Mouse (Mus musculus) gastrocnemius, adult 2 months (tissue): Measurements from ENCODE around the gene Cpne9. TPM values are rescaled to one million over a fixed set of nuclear protein-coding genes. Genes with fewer than 3 reads are reported as not detected.

ENCODE experiments used
- DNase-seq: peaks from one replicate; pipeline ENCODE4 v3.0.0; 2022
- H3K27ac ChIP-seq: fragments of 200-600 bp; 2 replicates; pipeline ENCODE4 v1.8.1; 2022; ENCODE audit warnings: mild to moderate bottlenecking
- H3K4me3 ChIP-seq: fragments of 200-600 bp; 2 replicates; pipeline ENCODE4 v1.8.1; 2022; ENCODE audit warnings: mild to moderate bottlenecking, moderate library complexity
- CTCF ChIP-seq: fragments of 200-600 bp; IDR thresholded peaks from 2 replicates; pipeline ENCODE4 v1.8.1; 2022; ENCODE audit warnings: antibody characterized with exemption, mild to moderate bottlenecking, moderate library complexity
- intact Hi-C: fragments of 180-260 bp; cut with DNase I; formaldehyde crosslinking; loops from one replicate; pipeline ENCODE4 v1.15.1; 2025
- total RNA-seq, 2 experiments: library from RNA; stranded (reverse); gene quantifications; 2 replicates each; pipeline ENCODE4 v1.2.3; 2021

Cpne9 gene
- total RNA-seq, 2 experiments from 2014 or later: not detected

- Histone ChIP-seq H3K4me3 (no peak overlapping the region), H3K27ac (no peak overlapping the region)
- intact Hi-C loops: no loop called here
- no peak for DNase-seq
- no peak for TF ChIP-seq CTCF
Observed at GRCm38 (mm10) chr6:113266996-113267655, 15.0 kb upstream of the Cpne9 start.

GRCm38 (mm10) chr6:113267988-113268387 lies 14.1 kb upstream of the Cpne9 start:
- H3K4me3 ChIP-seq: no peak overlapping the region
- no peak for DNase-seq
- intact Hi-C loops: no loop called here
- no peak overlapping the region for H3K27ac ChIP-seq
- TF ChIP-seq CTCF: no peak

GRCm38 (mm10) chr6:113272365-113272764 lies 9.7 kb upstream of the Cpne9 start:
- intact Hi-C loops: no loop called here
- Histone ChIP-seq H3K4me3 (no peak overlapping the region), H3K27ac (no peak overlapping the region)
- no peak for TF ChIP-seq CTCF
- DNase-seq: no peak

- H3K27ac ChIP-seq: no peak overlapping the region
- TF ChIP-seq CTCF: no peak
- H3K4me3 ChIP-seq: no peak overlapping the region
- DNase-seq: no peak
- intact Hi-C loops: no loop called here
Observed at GRCm38 (mm10) chr6:113276846-113277245, 5.3 kb upstream of the Cpne9 start.

- no peak for TF ChIP-seq CTCF
- intact Hi-C loops: no loop called here
- no peak for DNase-seq
- Histone ChIP-seq H3K4me3 (no peak overlapping the region), H3K27ac (no peak overlapping the region)
Observed at GRCm38 (mm10) chr6:113281676-113282075, 431 bp upstream of the Cpne9 start.

GRCm38 (mm10) chr6:113282969-113283368 lies 862 bp downstream of the Cpne9 start:
- Histone ChIP-seq H3K27ac (no peak overlapping the region), H3K4me3 (0 out of 2 replicates have a peak overlapping the region, but pooled peaks have one; percentile 26)
- intact Hi-C loops: no loop called here
- no peak for TF ChIP-seq CTCF
- DNase-seq: no peak

- no peak overlapping the region for H3K4me3 ChIP-seq
- intact Hi-C loops: no loop called here
- TF ChIP-seq CTCF: no peak
- DNase-seq: no peak
- H3K27ac ChIP-seq: no peak overlapping the region
Observed at GRCm38 (mm10) chr6:113283500-113283899, 1.4 kb downstream of the Cpne9 start.

- intact Hi-C loops: no loop called here
- no peak for DNase-seq
- Histone ChIP-seq H3K4me3 (no peak overlapping the region), H3K27ac (no peak overlapping the region)
- TF ChIP-seq CTCF: no peak
Observed at GRCm38 (mm10) chr6:113284931-113285330, 2.8 kb downstream of the Cpne9 start.

GRCm38 (mm10) chr6:113286316-113286715 lies 4.2 kb downstream of the Cpne9 start:
- DNase-seq: no peak

GRCm38 (mm10) chr6:113287236-113287635 lies 5.1 kb downstream of the Cpne9 start:
- intact Hi-C loops: no loop called here
- Histone ChIP-seq H3K4me3 (no peak overlapping the region), H3K27ac (no peak overlapping the region)
- DNase-seq: no peak
- TF ChIP-seq CTCF: no peak

More at GRCm38 (mm10) chr6:113286316-113286715, 4.2 kb downstream of the Cpne9 start:
- Histone ChIP-seq H3K4me3 (no peak overlapping the region), H3K27ac (no peak overlapping the region)
- TF ChIP-seq CTCF: no peak
- intact Hi-C loops: no loop called here

GRCm38 (mm10) chr6:113289346-113289745 lies 7.2 kb downstream of the Cpne9 start:
- intact Hi-C loops: no loop called here
- no peak overlapping the region for H3K27ac ChIP-seq
- no peak overlapping the region for H3K4me3 ChIP-seq
- DNase-seq: no peak
- TF ChIP-seq CTCF: no peak

- no peak overlapping the region for H3K27ac ChIP-seq
- no peak for TF ChIP-seq CTCF
- intact Hi-C loops: no loop called here
- H3K4me3 ChIP-seq: no peak overlapping the region
- DNase-seq: no peak
Observed at GRCm38 (mm10) chr6:113290346-113290745, 8.2 kb downstream of the Cpne9 start.

GRCm38 (mm10) chr6:113292938-113293337 lies 10.8 kb downstream of the Cpne9 start:
- no peak for TF ChIP-seq CTCF
- no peak for DNase-seq
- no peak overlapping the region for H3K4me3 ChIP-seq
- no peak overlapping the region for H3K27ac ChIP-seq
- intact Hi-C loops: no loop called here

- no peak for DNase-seq
- no peak overlapping the region for H3K27ac ChIP-seq
- intact Hi-C loops: no loop called here
- H3K4me3 ChIP-seq: no peak overlapping the region
- no peak for TF ChIP-seq CTCF
Observed at GRCm38 (mm10) chr6:113296046-113296445, 13.9 kb downstream of the Cpne9 start.
